Mouse (Mus musculus): ENCODE results near the gene Rnf5.
A peak's percentile ranks its signal among the peaks of the same experiment; 100 is the strongest.

The Rnf5 gene

DNA sequence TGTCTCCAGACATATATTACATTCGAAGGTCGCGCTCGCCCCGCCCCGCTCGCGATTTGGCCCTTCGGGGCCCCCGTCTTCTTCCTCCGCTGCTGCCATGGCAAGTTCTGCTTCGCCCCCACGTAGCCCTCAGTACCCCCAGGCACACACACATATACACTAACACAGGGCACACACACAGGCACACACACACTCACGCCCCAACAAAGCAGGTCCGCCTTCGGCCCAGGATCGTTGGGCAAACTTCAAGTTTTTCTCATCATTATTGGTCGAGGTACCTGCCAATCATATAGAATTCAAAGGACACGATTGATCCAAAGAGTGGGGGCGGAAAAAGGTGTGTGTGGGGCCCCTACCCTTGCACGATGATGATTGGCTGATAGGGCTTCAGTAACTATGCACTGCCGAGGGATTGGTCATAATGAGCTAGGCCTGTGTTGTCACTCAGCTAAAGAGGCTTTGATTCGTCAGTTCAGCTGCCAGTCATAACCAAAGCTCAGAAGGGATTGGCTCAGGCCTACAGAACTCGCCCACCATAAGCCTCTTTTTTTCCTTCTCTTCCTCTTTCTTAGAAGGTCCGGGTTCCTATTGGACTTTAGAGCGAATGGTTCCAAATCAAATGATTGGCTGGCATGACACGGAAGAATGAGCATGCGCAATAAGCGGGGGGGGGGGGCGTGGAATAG, at the start of gene Rnf5:
TSS of gene Rnf5 (minus strand) at position 316 of the 686 bp plus-strand sequence.
- DNase-seq (ENCODE audit: low spot score in 2 of 2), result peak; percentile 98 to 100

DNA sequence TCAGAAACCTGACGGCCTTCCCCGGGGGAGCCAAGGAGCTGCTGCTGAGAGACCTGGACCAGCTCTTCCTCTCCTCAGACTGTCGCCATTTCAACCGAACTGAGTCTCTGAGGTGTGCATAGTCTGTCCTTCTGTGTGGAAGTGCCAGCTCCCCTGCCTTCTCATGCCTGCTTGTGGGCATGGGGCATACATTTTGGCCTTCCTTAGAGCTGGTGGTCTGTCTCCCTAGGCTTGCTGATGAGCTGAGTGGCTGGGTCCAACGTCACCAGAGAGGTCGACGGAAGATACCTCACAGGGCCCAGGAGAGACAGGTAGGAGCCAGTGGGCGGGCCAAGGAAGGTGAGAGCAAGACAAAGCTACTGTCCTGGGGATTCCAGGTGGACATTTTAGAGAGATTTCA, 49.5 kb upstream of the Rnf5 start:
- DNase-seq (ENCODE audit: low spot score in 2 of 2), result no peak

DNA sequence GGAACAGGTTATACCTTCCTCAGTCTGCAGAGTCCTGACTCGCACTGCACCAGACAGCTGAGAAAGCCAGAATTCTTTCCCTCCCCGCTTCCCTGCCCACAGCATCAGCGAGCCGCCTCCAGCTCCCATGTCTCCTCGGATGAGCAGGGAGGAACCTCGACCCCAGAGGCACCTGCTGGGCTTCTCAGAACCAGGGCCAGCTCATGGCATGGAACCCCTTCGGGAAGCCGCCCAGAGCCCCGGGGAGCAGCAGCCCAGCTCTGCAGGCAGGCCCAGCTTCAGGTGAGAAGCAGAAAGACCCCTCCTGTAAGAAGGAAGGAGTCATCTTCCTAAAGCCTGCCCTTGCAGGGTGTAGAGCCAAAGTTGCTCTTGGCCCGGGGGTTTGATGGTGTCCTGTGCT, 49.1 kb upstream of the Rnf5 start:
- no peak for DNase-seq (ENCODE audit: low spot score in 2 of 2)

DNA sequence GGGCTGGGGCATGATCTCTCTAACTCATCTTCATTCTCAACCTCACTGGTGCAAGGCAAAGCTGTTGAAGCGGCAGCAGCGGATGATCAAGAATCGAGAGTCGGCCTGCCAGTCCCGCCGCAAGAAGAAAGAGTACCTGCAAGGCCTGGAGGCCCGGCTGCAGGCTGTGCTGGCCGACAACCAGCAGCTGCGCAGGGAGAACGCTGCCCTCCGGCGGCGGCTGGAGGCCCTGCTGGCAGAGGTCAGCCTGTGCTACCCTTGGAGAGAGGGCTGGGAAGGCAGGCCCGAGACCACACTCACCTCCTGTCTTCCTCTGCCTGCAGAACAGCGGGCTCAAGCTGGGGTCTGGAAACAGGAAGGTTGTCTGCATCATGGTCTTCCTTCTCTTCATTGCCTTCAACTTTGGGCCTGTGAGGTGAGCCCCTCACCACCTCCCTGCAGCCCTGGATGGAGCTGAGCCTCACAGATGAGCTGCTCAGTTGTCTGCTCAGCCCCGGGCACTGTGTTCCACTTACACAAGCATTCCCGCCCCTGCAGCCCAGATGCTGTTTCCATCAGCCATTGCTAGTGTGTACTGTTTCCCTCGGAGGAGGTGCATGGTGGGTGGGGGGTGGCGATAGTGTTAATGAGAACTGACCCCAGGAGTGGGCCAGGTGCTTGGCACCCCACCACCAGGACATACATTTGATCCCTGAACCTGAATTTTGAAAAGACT, 48.2 kb upstream of the Rnf5 start:
- no peak for DNase-seq (ENCODE audit: low spot score in 2 of 2)

DNA sequence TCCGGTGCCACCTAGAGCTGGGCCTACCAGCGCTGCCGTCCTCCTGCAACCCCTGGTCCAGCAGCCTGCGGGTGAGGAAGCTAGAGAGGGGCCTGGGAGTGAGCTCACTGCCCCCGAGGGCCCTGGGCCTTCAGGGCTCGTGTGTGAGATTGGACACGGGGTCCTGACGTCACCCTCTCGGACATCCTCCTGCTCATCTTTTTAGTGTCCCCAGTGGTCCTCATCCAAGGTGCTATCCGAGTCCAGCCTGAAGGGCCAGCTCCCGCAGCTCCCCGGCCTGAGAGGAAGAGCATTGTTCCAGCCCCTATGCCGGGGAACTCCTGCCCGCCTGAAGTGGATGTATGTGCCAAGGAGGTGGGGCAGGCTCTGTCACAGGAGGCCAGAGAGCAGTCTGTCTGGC, 47.3 kb upstream of the Rnf5 start:
- DNase-seq (ENCODE audit: low spot score in 2 of 2), result no peak

DNA sequence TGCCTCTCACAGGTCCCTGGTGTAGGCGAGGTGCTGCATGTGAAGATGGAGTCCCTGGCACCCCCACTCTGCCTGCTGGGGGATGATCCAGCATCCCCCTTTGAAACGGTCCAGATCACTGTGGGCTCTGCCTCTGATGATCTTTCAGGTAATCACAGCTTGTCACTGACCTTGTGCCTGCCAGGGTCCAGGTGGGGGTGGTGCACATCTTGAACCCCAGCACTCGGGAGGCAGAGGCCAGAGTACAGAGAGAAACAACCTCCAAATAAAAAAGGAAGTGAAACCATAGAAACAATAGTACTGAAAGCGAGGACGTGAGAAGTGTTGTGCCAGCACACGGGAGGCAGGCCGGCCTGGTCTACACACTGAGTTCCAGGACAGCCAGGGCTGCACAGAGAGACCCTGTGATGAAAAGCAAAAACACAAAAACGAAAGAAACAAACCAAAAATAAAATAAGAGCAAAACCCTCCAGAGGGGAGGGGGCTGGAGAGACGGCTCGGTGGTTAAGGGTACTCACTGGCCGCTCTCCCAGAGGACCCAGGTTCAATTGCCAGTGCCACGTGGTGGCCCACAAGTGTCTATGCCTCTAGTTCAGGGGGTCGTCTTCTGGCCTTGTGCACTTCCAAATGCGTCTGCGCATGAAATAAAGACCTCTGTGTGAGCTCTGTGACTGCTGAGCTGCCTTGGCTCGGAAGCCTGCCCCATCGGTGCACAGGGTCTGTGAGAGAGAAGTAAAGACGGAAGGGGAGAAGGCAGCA, 45.8 kb upstream of the Rnf5 start:
- no peak for DNase-seq (ENCODE audit: low spot score in 2 of 2)

DNA sequence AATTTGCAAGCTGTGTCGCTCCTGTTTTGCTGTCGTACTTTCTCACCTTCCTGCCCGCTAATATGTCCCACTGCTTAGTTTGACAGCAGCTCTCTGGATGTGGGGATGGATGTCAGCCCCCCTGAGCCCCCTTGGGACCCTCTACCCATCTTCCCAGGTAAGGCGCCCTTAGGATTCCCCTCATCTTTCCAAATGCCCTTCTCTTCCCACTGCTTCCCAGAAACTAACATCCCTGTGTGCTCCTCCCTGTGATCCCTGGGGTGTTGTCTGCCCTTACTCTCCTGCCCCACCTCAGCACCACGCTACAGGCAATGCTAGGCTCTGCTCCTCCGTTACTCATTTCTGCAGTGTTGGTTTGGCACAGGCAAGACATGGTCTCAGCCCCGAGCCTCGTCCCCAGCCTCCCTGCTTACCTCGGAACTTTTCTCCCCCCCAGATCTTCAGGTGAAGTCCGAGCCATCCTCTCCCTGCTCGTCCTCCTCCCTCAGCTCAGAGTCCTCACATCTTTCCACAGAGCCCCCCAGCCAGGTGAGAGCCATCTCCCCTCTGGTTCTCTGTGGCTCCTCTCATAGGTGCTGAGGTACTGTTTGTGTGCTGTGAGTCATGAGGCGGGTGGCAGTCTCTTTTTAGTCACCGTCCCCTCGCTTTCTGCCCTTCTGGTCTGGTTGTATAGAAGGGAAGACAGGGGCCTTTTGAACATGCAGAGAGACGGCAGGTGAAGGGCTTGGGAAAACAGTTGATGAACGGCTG, 44.8 kb upstream of the Rnf5 start:
- DNase-seq (ENCODE audit: low spot score in 2 of 2), result no peak

DNA sequence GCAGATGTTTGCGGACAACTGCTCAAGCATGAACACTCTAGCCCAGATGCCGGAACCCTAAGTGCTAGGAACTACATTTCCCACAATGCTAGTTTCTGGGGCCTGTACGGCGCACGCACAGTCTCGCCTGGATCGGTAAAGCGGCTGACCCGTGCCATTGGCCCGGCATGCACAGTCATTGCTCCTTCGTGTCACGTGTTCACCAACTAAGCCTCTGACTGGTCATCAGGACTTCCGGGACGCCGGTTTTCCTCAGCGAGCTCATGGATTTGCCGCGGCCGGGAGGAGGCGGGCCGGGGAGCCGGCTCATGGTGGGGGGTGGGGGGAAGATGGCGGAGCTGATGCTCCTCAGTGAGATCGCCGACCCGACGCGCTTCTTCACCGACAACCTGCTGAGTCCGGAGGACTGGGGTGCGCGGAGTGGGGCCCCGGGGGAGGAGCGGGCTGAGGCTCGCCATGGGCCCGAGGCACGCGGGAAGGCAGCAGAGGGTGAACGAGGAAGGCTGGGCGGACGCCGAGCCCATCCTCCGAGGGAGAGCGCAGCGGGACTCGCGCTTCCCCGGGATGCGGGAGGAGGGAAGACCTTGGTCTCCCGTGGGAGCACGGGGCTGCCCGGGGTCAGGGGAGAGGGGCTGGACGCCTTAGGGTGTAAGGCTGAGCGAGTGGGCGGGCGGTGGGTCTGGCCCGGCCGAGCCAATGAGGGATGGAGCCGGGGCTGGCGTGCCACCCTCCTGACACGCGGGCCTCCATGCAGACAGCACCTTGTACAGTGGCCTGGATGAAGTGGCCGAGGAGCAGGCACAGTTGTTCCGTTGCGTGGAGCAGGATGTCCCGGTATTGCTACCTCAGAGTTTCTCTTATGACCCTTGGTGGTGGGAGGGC, 43.7 kb upstream of the Rnf5 start, which contains the start of gene Atf6b:
TSS of gene Atf6b (plus strand) at position 241 of the 882 bp plus-strand sequence.
- peak; percentile 96 to 98 for DNase-seq (ENCODE audit: low spot score in 2 of 2)

DNA sequence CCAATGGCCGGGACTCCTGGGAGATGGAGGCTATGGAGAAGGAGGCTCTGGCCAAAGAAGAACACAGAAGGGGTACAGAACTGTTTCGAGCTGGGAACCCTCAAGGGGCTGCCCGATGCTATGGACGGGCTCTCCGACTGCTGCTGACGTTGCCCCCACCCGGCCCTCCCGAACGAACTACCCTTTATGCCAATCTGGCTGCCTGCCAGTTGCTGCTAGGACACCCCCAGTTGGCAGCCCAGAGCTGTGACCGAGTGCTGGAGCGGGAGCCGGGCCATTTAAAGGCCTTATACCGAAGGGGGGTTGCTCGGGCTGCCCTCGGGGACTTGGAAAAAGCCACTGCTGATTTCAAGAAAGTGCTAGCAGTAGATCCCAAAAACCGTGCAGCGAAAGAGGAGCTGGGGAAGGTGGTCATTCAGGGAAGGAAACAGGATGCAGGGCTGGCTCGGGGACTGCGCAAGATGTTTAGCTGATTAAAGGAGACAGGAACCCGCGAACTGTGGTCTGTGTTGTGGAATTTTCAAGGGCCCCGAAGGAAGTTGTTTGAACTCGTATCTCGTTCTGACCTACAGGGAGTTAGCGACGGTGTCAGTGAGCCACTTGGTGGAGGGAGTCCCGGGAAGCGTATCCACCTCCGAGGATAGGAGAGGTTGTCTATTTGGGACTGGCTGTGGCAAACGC, 42.5 kb upstream of the Rnf5 start:
- DNase-seq (ENCODE audit: low spot score in 2 of 2), result no peak

DNA sequence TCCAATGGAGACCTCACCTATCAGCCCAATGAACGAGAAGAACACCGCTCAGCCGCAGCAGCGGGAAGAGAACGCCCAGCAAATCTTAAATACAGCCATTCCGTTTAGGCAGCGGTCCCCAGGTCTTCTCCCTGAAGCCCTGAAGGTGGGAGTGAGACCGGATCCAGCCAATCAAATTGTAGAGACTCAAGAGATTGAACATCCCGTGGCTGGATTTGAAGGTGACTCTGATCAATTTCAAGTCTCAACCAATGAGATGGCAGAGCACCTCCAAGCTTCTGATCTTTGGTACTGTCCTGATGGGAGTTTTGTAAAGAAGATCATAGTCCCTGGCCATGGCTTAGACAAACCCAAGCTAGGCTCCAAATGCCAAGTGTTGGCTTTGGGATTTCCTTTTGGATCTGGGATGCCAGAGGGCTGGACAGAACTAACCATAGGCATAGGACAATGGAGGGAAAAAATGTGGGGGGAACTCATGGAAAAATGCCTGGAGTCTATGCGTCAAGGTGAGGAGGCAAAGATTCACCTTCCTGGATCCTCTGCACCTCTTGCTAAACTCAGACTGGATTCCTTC, 41.9 kb upstream of the Rnf5 start:
- no peak for DNase-seq (ENCODE audit: low spot score in 2 of 2)

DNA sequence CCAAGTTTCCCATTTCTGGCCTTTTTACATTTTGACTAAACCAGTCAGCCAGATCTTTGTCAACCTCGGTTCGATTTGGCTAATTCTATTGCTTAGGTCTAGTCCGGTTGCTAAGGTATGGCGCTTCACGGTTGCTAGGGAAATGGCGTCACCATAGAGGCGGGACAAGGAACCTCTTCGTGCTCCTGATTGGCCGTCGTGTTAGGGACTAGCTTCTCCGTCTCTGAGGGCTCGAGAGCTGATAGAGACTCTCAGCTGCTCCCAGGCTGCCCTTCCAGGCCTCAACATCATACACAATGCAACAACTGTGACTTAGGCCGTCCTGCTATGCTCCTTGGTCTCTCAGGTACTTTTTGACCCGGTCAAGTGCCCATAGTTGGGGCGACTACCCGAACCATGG, 41.1 kb upstream of the Rnf5 start, which contains the start of gene Fkbpl:
TSS of gene Fkbpl (plus strand) at position 157 of the 400 bp plus-strand sequence.
- peak; percentile 96 to 98 for DNase-seq (ENCODE audit: low spot score in 2 of 2)

DNA sequence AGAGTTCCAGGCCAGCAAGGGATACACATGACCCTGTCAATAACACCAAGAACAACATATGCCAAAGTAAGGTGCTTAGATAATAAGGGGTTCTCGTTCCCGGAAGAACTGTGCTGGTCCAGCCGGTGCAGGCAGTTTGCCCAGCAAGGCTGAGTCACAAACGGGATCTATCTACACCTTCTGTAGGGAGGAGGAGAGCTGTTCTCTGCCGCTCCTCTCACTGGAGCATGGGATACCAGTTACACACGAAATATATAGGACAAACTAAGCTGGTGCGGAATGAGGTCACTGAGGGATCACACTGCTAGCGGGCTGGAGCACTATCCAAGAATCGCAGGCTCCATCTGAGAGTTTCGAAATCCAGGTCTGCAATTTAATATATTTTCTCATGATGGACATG, 40.5 kb upstream of the Rnf5 start:
- DNase-seq (ENCODE audit: low spot score in 2 of 2), result no peak

DNA sequence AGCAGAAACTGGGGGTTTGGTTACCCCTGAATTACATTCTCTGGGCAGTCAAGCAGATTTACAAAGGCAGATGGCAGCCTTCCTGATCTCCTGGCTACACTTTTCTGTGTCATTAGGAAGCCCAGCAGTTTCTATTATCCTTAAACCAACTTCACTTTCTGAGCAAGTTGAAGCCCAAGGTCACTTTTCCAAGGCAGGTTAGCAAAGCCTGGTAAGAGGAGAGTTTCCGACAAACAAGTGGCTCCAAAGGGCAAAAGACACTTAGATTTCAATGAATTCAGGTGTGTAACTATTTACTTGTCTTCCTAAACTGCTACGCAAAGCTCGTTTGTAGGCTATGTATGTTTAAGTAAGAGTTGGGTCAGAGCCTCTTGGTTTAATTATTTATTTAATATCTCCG, 39.9 kb upstream of the Rnf5 start:
- no peak for DNase-seq (ENCODE audit: low spot score in 2 of 2)

DNA sequence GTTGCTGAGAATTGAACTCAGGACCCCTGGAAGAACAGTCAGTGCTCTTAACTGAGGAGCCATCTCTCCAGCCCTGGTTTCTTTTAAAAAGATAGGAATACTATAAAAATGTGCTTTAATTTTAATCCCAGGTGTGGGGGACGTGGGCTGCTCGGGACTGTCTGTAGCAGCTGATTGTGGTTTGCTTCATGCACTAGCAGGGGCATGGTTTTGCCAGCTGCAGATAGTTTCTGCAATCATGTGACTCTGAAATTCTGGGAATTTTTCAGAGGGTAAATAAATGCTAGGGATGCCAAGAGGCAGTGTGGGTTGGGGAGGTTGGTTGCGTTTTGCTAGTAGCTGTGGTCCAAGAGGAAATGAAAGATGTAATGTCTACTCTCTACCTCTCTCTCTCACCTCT, 38.5 kb upstream of the Rnf5 start:
- no peak for DNase-seq (ENCODE audit: low spot score in 2 of 2)

DNA sequence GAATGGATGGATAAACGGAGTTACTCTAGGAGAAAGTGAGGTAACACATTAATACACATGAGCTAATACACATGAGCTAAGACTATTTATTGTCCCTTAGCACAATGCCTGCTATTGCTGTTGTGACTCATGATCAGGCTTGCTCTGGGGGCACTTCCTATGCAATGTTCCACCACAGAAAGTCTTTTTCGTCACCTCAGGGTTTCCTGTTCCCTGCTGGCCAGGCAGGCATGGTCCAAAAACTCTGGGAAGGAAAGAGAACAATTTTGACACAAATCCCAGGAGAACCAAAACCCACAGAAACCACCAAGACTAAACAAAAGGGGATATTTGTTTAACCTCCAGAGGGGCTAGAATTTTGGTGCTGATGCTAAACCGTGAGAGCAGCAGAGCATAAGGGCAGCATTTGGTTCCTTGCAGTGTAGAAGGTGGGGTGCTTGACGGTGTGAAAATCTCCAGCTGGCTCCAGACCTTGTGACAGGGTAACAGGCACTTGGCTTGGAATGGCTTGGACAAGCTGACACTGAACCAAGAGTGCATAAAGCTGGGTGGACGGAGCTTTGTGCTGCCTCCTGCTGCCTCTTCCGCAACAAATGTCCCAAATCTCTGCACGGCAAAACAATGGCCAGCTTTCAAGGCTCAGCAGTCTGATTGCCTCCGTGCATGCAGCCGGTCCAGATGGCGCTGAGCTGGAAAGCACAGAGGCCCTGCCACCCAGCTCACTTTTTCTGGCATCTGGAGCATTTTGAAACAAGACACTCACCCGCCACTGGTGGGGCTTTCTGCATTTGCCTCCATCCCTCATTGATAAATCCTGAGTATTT, 37.5 kb upstream of the Rnf5 start:
- DNase-seq (ENCODE audit: low spot score in 2 of 2), result no peak

DNA sequence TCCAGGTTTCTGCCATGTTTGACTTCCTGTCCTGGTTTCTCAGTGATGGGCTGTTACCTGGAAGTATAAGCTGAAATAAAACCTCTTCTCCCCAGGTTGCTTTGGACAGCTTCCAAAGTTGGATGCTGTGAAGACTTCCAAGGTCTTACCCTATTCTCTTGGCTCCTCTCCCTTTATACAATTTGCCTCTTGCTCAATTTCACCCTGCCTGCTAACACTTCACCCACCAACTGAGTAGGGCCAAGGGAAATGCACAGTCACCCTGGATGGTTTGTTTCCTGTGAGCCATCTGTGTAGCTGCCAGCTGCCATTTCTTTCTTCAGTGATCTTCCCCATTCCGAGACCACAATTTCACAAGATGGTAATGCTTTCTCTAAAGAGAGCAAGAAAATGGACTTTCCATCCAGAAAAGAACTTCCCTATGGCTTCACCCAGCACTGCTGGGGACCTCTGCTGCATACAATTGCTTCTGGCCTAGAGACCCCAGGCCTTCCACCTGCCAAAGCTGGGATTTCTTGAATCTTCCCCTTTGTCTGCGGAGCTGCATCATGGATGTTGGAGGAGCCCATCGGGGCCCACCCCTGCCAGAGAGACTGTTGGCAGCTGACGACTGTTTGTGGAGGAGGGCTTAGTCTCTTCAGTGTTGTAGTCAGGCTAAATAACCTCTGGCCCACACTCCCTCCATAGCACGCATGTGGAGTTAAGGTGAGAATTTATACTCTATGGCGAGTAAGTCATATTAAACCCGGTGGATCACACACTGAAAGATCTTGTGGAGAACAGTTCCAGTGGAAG, 36.2 kb upstream of the Rnf5 start:
- DNase-seq (ENCODE audit: low spot score in 2 of 2), result no peak

DNA sequence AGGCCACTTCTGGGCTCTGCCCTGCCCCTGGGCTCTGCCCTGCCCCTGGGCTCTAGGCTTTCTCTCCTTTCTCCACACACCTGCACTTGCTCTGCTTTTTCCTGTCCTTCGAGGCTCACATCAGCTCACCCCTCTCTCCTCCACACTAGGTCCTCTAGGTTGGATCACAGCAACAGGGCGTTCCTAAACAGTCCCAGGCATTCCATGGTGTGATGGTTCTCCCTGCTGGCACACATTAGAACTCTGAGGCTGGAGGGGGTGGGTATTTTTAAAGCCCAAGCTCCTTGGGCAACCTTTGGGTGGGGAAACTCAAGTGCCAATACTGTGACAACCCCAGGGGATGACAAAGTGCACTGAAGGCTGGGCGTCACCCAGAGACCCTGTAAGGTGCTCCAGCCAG, 34.0 kb upstream of the Rnf5 start:
- no peak for DNase-seq (ENCODE audit: low spot score in 2 of 2)

DNA sequence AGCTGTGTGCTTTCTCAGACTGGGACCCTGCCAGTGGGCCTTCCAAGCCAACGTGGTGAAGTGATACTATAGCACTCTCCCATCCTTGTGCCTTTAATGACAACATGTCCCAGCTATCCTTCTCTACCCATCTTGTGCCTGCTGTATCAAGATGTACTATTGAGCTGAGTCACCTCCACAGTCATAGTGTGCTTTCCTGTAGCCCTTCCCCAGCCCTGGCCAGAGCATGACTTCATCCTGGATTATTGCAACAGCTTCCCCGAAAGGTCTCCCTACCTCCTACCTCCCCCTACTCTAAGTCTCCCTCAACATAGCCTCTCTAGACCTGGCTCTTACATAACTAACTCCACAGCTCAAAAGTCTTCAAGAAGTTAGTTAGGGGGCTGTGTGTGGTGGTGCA, 32.2 kb upstream of the Rnf5 start:
- DNase-seq (ENCODE audit: low spot score in 2 of 2), result no peak

Measured in frontal cortex, postnatal 36 days (tissue).